Mouse (Mus musculus) ES-Bruce4 (cell line): ENCODE measurements at regions not wholly inside any gene's neighbourhood (a gene's known extent, or its start where the extent isn't known, plus 50 kb on each side); places are given as distances from the start of the nearest gene placed in this dataset.

Experiments
- H3K27ac ChIP-seq: 2 replicates; pipeline ENCODE4 v1.5.1; 2012; ENCODE audit warnings: low read length, inconsistent platforms; ENCODE audit not compliant: insufficient read depth
- H3K27me3 ChIP-seq: 2 replicates; pipeline ENCODE4 v1.6.1; 2012; ENCODE audit warnings: mild to moderate bottlenecking, low read length, inconsistent platforms; ENCODE audit not compliant: control insufficient read depth, poor library complexity, insufficient read depth, severe bottlenecking
- H3K36me3 ChIP-seq: 2 replicates; pipeline ENCODE4 v1.6.1; 2012; ENCODE audit warnings: inconsistent platforms, mild to moderate bottlenecking, low read length, moderate library complexity; ENCODE audit not compliant: control insufficient read depth, poor library complexity, insufficient read depth, severe bottlenecking
- H3K4me1 ChIP-seq: one replicate; pipeline ENCODE4 v1.8.1; 2011; ENCODE audit warnings: low read length; ENCODE audit not compliant: control insufficient read depth, insufficient read depth
- H3K4me3 ChIP-seq: 2 replicates; pipeline ENCODE4 v1.5.1; 2011; ENCODE audit warnings: low read depth, mild to moderate bottlenecking, low read length
- H3K9ac ChIP-seq: 2 replicates; pipeline ENCODE4 v1.6.1; 2012; ENCODE audit warnings: low read depth, mild to moderate bottlenecking, inconsistent platforms; ENCODE audit not compliant: poor library complexity, severe bottlenecking
- H3K9me3 ChIP-seq: replicated peaks from 2 replicates; pipeline ENCODE4 v1.6.1; 2012; ENCODE audit warnings: mild to moderate bottlenecking, low read length, inconsistent platforms; ENCODE audit not compliant: control insufficient read depth, poor library complexity, insufficient read depth, severe bottlenecking
- CTCF ChIP-seq: IDR thresholded peaks from one replicate; pipeline ENCODE4 v1.8.1; 2011; ENCODE audit warnings: low read depth, low read length
- EP300 ChIP-seq: IDR thresholded peaks from 2 replicates; pipeline ENCODE4 v1.6.1; 2011; ENCODE audit warnings: low read depth, low read length; ENCODE audit not compliant: insufficient read depth
- POLR2A ChIP-seq: IDR thresholded peaks from one replicate; pipeline ENCODE4 v1.8.1; 2011; ENCODE audit warnings: low read length; ENCODE audit not compliant: insufficient read depth

- Histone ChIP-seq H3K4me1 (no peaks in the 10 kb centered on the region), H3K4me3 (no peak overlapping the region), H3K9ac (no peak overlapping the region), H3K36me3 (no peaks in the 10 kb centered on the region), H3K27ac (no peak overlapping the region), H3K27me3 (no peaks in the 10 kb centered on the region), H3K9me3 (no peaks in the 10 kb centered on the region)
- TF ChIP-seq EP300 (no peak), CTCF (no peak), POLR2A (no peak)
Observed at GRCm38 (mm10) chr4:35354046-35354445, 128.1 kb upstream of the C9orf72 start.

- Histone ChIP-seq H3K4me1 (no peaks in the 10 kb centered on the region), H3K27me3 (no peaks in the 10 kb centered on the region), H3K4me3 (no peak overlapping the region), H3K36me3 (no peaks in the 10 kb centered on the region), H3K27ac (no peak overlapping the region), H3K9me3 (no peaks in the 10 kb centered on the region), H3K9ac (no peak overlapping the region)
- TF ChIP-seq EP300 (no peak), CTCF (no peak)
Observed at GRCm38 (mm10) chr4:35352606-35353005, 126.6 kb upstream of the C9orf72 start.

- no peak overlapping the region for H3K4me3 ChIP-seq
Observed at GRCm38 (mm10) chr4:35350465-35350864, 124.5 kb upstream of the C9orf72 start.

GRCm38 (mm10) chr4:35347609-35348008 lies 121.6 kb upstream of the C9orf72 start:
- Histone ChIP-seq H3K27ac (no peak overlapping the region), H3K9me3 (no peaks in the 10 kb centered on the region), H3K4me3 (no peak overlapping the region), H3K4me1 (no peaks in the 10 kb centered on the region), H3K36me3 (no peaks in the 10 kb centered on the region), H3K27me3 (no peaks in the 10 kb centered on the region), H3K9ac (no peak overlapping the region)
- TF ChIP-seq POLR2A (no peak), CTCF (no peak), EP300 (no peak)

More at GRCm38 (mm10) chr4:35350465-35350864, 124.5 kb upstream of the C9orf72 start:
- H3K27me3 ChIP-seq = no peaks in the 10 kb centered on the region
- H3K9me3 ChIP-seq = no peaks in the 10 kb centered on the region
- no peaks in the 10 kb centered on the region for H3K4me1 ChIP-seq
- no peak overlapping the region for H3K9ac ChIP-seq
- H3K36me3 ChIP-seq = no peaks in the 10 kb centered on the region
- H3K27ac ChIP-seq = no peak overlapping the region
- no peak for TF ChIP-seq POLR2A
- TF ChIP-seq EP300 = no peak
- TF ChIP-seq CTCF = no peak

GRCm38 (mm10) chr4:35343751-35344150 lies 117.8 kb upstream of the C9orf72 start:
- Histone ChIP-seq H3K27me3 (no peaks in the 10 kb centered on the region), H3K4me1 (no peaks in the 10 kb centered on the region), H3K9ac (no peak overlapping the region), H3K27ac (no peak overlapping the region), H3K4me3 (no peak overlapping the region), H3K9me3 (no peaks in the 10 kb centered on the region), H3K36me3 (no peaks in the 10 kb centered on the region)
- TF ChIP-seq EP300 (no peak), POLR2A (no peak), CTCF (no peak)

GRCm38 (mm10) chr4:35331161-35331560 lies 105.2 kb upstream of the C9orf72 start:
- Histone ChIP-seq H3K27me3 (no peaks in the 10 kb centered on the region), H3K4me3 (no peak overlapping the region), H3K27ac (no peak overlapping the region), H3K9ac (no peak overlapping the region), H3K4me1 (no peaks in the 10 kb centered on the region), H3K9me3 (no peaks in the 10 kb centered on the region; the same call in 1 of the 2 replicates), H3K36me3 (no peaks in the 10 kb centered on the region)
- TF ChIP-seq POLR2A (no peak), EP300 (no peak), CTCF (no peak)
